Mouse (Mus musculus) kidney, embryonic 15.5 days (tissue): ENCODE data around the gene Pigv. TPM values are rescaled to one million over a fixed set of nuclear protein-coding genes. Genes with fewer than 3 reads are reported as not detected.

Source experiments
- ATAC-seq: fragments of 200-750 bp; cut with Nextera tagmentation; replicated peaks from 2 replicates; pipeline ENCODE4 v1.8.0; 2017; ENCODE audit warnings: moderate TSS enrichment; ENCODE audit not compliant: low FRiP score
- H3K27ac ChIP-seq: fragments of 300-500 bp; sonication (generic); 2 replicates; pipeline ENCODE4 v1.5.1; 2015; ENCODE audit warnings: mild to moderate bottlenecking, inconsistent platforms
- H3K27me3 ChIP-seq: fragments of 300-500 bp; sonication (generic); 2 replicates; pipeline ENCODE4 v1.6.1; 2015; ENCODE audit warnings: inconsistent platforms
- H3K36me3 ChIP-seq: fragments of 300-500 bp; sonication (generic); 2 replicates; pipeline ENCODE4 v1.6.1; 2015; ENCODE audit warnings: inconsistent platforms
- H3K4me1 ChIP-seq: fragments of 300-500 bp; sonication (generic); 2 replicates; pipeline ENCODE4 v1.6.1; 2015; ENCODE audit warnings: inconsistent platforms
- H3K4me2 ChIP-seq: fragments of 300-500 bp; sonication (generic); 2 replicates; pipeline ENCODE4 v1.6.1; 2015; ENCODE audit warnings: moderate library complexity, mild to moderate bottlenecking, inconsistent platforms
- H3K4me3 ChIP-seq: fragments of 300-500 bp; sonication (generic); replicated peaks from 2 replicates; pipeline ENCODE4 v1.5.1; 2015; ENCODE audit warnings: mild to moderate bottlenecking, inconsistent platforms
- H3K9ac ChIP-seq: fragments of 300-500 bp; sonication (generic); 2 replicates; pipeline ENCODE4 v1.6.1; 2015; ENCODE audit warnings: mild to moderate bottlenecking, inconsistent platforms
- H3K9me3 ChIP-seq: fragments of 300-500 bp; sonication (generic); replicated peaks from 2 replicates; pipeline ENCODE4 v1.6.1; 2016; ENCODE audit warnings: inconsistent platforms
- WGBS: fragments of 180-500 bp; shearing (Covaris S2); methylation state at CpG from one replicate; pipeline ENCODE4 v1.1.7; 2015; ENCODE audit warnings: mixed read lengths; 5-methylcytosine and 5-hydroxymethylcytosine counted together
- polyA plus RNA-seq: library from polyadenylated mRNA; unstranded; fragments of >200 nt; fragmentation: Nextera tagmentation; extraction: Ambion mirVana; gene quantifications from 2 replicates; pipeline ENCODE4 v1.2.1, GENCODE M21; 2015

Pigv gene
- polyA plus RNA-seq, 1 experiment from 2014 or later: 19.9 TPM

DNA sequence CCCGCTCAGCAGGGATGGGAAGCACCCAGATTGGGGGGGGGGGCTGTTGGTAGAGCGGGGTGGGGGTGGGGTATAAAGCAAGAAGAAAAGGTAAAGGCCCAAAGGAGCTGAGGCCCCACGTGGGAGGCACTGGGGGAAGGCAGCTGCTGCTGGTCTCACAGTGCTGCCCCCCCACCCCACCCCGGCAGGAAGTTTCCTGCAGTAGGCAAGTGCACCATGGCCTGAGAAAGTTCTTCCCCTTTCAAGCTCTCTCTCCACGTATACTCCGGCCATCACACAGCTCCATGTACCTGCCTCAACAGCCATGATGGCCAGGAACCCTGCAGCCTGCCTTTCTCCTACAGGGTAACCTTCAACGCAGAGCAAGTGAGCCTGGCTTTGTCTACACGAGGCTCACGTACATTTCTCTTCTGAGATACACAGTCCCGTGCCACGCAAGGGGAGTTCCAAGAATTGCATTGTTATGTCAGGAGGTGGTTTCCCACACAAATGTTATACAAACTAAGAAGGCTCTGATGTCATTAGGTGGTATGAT is 50.2 kb downstream of the Pigv start:
- WGBS: 79% methylated on average over 11 of the region's 11 CpGs
- Histone ChIP-seq H3K9ac (no peak overlapping the region), H3K27me3 (no peaks in the 10 kb centered on the region), H3K9me3 (no peaks in the 10 kb centered on the region), H3K4me1 (peaks cover 26% of the 10 kb centered on the region), H3K36me3 (peaks cover 44% of the 10 kb centered on the region), H3K27ac (no peak overlapping the region), H3K4me3 (no peak overlapping the region), H3K4me2 (no peak overlapping the region)
- ATAC-seq: no peak

DNA sequence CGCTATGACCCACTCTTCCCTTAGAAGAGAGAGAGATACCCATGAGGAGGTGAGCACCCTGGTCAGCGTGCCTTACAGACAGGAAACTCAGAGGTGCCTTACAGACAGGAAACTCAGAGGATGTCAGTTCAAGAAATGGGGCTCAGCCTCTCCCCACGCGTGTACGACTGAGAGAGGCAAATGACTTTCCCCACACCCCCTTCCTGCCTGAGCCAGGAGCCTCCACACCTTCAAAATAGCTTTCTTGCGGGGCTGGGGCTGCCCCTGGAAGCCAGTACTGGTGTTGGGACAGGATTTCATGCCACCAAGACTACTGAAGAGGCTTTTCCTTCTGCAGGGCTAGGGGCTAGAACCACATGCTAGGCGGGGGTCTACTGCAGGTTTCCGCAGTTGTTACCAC is 51.8 kb downstream of the Pigv start:
- Histone ChIP-seq H3K36me3 (peaks cover 35% of the 10 kb centered on the region), H3K4me2 (no peak overlapping the region), H3K9ac (no peak overlapping the region), H3K4me3 (no peak overlapping the region), H3K27ac (no peak overlapping the region), H3K4me1 (peaks cover 15% of the 10 kb centered on the region), H3K9me3 (no peaks in the 10 kb centered on the region), H3K27me3 (no peaks in the 10 kb centered on the region)
- WGBS: 79% methylated on average over 8 of the region's 8 CpGs
- no peak for ATAC-seq

- peaks cover 37% of the 10 kb centered on the region for H3K36me3 ChIP-seq
These were observed 52.8 kb downstream of the Pigv start for GRCm38 (mm10) chr4:133619473-133620136.

DNA sequence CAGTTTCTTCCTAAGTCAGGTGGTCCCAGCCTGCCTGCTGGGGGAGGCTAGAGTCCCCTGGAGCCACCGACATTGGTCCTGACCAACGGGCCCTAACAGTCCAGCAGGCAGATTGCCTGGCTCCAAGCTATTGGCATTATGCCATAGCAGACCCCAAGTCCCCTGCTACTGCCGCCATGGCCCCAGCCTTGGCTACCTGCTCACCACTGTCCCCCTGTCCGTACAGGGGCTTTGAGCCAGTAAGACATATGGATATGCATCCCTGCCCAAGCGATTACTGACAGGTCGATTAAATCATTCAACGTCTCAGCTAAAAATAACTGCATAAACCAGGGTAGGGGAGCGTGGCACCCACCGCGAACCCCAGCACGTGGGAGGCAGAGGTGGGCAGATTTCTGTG is 54.5 kb downstream of the Pigv start:
- ATAC-seq: no peak
- Histone ChIP-seq H3K27me3 (no peaks in the 10 kb centered on the region), H3K4me3 (no peak overlapping the region), H3K4me1 (peaks cover 3% of the 10 kb centered on the region; the same call in 1 of the 2 replicates), H3K36me3 (peaks cover 41% of the 10 kb centered on the region), H3K4me2 (no peak overlapping the region), H3K27ac (no peak overlapping the region), H3K9ac (no peak overlapping the region), H3K9me3 (no peaks in the 10 kb centered on the region)
- 82% methylated on average over 11 of the region's 11 CpGs for WGBS

More at GRCm38 (mm10) chr4:133619473-133620136, 52.8 kb downstream of the Pigv start:
- Histone ChIP-seq H3K4me3 (no peak overlapping the region), H3K27me3 (no peaks in the 10 kb centered on the region), H3K9ac (no peak overlapping the region), H3K4me1 (peaks cover 5% of the 10 kb centered on the region; the same call in 1 of the 2 replicates), H3K9me3 (no peaks in the 10 kb centered on the region), H3K4me2 (no peak overlapping the region), H3K27ac (no peak overlapping the region)
- WGBS: 73% methylated on average over 4 of the region's 4 CpGs
- ATAC-seq: no peak

DNA sequence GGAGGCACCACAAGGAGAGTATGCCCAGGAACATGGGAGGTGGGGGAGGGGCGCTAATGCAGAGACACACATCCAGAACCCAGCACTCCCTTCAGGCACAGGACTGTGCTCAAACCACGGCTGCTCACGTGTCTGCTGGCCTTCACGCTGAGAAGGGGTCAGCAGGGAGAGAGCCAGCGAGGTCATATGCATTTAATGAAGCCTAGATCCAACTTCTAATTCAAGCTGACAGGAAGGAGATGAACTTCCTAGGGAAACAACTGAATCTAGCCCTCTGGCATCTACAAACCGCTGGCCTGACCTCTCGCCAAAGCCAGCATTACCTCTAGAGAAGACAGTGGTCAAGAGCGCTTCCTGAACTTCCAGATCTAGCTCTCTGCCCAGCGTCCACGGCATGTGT is 57.0 kb downstream of the Pigv start:
- H3K4me1 ChIP-seq: peaks cover 3% of the 10 kb centered on the region; the same call in 1 of the 2 replicates
- no peak overlapping the region for H3K9ac ChIP-seq
- 74% methylated on average over 10 of the region's 10 CpGs for WGBS
- H3K9me3 ChIP-seq: peaks cover 4% of the 10 kb centered on the region; the same call in 1 of the 2 replicates
- no peak overlapping the region for H3K4me2 ChIP-seq
- no peak for ATAC-seq
- no peaks in the 10 kb centered on the region for H3K27me3 ChIP-seq
- H3K36me3 ChIP-seq: peaks cover 60% of the 10 kb centered on the region
- no peak overlapping the region for H3K27ac ChIP-seq
- no peak overlapping the region for H3K4me3 ChIP-seq

- H3K4me2 ChIP-seq: no peak overlapping the region
- H3K4me3 ChIP-seq: no peak overlapping the region
- peaks cover 4% of the 10 kb centered on the region; the same call in 1 of the 2 replicates for H3K9me3 ChIP-seq
- 95% methylated on average over 8 of the region's 8 CpGs for WGBS
- ATAC-seq: no peak
- H3K4me1 ChIP-seq: peaks cover 3% of the 10 kb centered on the region; the same call in 1 of the 2 replicates
- no peak overlapping the region for H3K9ac ChIP-seq
- no peak overlapping the region for H3K27ac ChIP-seq
- H3K36me3 ChIP-seq: peaks cover 59% of the 10 kb centered on the region
- no peaks in the 10 kb centered on the region for H3K27me3 ChIP-seq
These were observed 58.1 kb downstream of the Pigv start for GRCm38 (mm10) chr4:133614274-133614761.

DNA sequence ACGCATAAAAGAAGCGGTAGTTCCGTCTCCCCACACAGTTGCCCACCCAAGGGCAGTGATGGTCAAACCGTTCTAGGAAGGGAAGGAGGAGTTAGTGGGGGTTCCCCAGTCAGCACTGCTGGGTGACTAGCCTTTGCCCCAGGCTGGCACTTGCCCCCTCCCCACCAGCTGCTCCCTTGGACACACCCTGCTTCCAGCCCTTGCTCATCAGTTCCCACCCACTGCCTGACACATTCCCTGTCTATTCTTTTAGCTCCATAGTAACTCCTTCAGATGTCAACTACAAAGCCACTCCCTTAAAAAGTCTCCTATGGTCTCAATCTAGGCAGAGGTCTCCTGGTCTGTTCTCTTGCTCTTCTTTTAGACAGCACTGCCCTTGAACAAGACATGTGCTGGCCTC is 58.6 kb downstream of the Pigv start:
- H3K4me1 ChIP-seq: peaks cover 3% of the 10 kb centered on the region; the same call in 1 of the 2 replicates
- H3K9ac ChIP-seq: no peak overlapping the region
- no peak overlapping the region for H3K4me2 ChIP-seq
- H3K4me3 ChIP-seq: no peak overlapping the region
- WGBS: 93% methylated on average over 4 of the region's 4 CpGs
- peaks cover 61% of the 10 kb centered on the region for H3K36me3 ChIP-seq
- no peaks in the 10 kb centered on the region for H3K27me3 ChIP-seq
- ATAC-seq: no peak
- no peak overlapping the region for H3K27ac ChIP-seq
- peaks cover 4% of the 10 kb centered on the region; the same call in 1 of the 2 replicates for H3K9me3 ChIP-seq

DNA sequence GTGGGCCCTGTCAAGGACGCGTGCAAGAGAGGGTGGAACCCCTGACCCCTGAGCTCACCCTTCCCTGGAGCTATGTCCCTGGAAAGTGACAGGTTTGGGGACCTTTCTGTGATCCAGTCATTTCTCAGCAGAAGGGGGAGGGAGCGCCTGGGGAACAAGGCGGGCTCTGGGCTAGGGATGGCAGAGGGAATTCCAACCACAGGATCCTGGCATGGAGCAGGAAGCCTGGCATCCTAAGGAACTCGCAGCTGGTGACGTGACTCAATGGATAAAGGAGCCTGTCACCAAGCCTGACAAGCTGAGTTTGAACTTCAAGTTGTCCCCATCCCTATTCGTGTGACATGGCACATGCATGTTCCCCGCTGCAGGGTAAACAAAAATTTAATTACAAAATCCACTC is 59.4 kb downstream of the Pigv start:
- H3K36me3 ChIP-seq: peaks cover 70% of the 10 kb centered on the region
- ATAC-seq: no peak
- H3K9ac ChIP-seq: no peak overlapping the region
- peaks cover 3% of the 10 kb centered on the region; the same call in 1 of the 2 replicates for H3K4me1 ChIP-seq
- no peak overlapping the region for H3K27ac ChIP-seq
- no peak overlapping the region for H3K4me2 ChIP-seq
- 96% methylated on average over 8 of the region's 8 CpGs for WGBS
- no peak overlapping the region for H3K4me3 ChIP-seq
- no peaks in the 10 kb centered on the region for H3K27me3 ChIP-seq
- H3K9me3 ChIP-seq: peaks cover 4% of the 10 kb centered on the region; the same call in 1 of the 2 replicates

- no peak overlapping the region for H3K4me3 ChIP-seq
- H3K9me3 ChIP-seq: peaks cover 4% of the 10 kb centered on the region; the same call in 1 of the 2 replicates
- H3K4me2 ChIP-seq: no peak overlapping the region
- peaks cover 76% of the 10 kb centered on the region for H3K36me3 ChIP-seq
- no peaks in the 10 kb centered on the region for H3K27me3 ChIP-seq
- H3K9ac ChIP-seq: no peak overlapping the region
- 96% methylated on average over 7 of the region's 7 CpGs for WGBS
- H3K4me1 ChIP-seq: peaks cover 3% of the 10 kb centered on the region; the same call in 1 of the 2 replicates
- ATAC-seq: no peak
- H3K27ac ChIP-seq: no peak overlapping the region
These were observed 60.0 kb downstream of the Pigv start for GRCm38 (mm10) chr4:133612416-133612815.

DNA sequence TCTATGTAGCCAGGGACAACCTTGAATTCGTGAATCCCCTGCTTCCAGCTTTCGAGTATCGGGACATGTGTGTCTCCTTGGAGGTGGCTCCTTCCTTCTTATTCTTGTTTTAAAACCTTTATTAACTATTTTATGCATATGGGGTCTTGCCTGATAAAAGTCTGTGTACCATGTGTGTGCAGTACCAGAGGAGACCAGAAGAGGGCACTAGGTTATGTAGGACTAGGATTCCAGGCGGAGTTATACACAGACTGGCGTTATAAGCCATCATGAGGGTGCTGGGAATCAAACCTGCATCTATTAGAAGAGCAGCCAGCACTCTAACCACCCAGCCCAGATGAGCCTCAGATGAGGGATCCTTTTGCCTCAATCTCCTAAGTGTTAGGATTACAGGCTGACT is 60.6 kb downstream of the Pigv start:
- H3K9me3 ChIP-seq: peaks cover 4% of the 10 kb centered on the region; the same call in 1 of the 2 replicates
- H3K9ac ChIP-seq: no peak overlapping the region
- WGBS: 96% methylated on average over 5 of the region's 5 CpGs
- no peak overlapping the region for H3K4me2 ChIP-seq
- peaks cover 3% of the 10 kb centered on the region; the same call in 1 of the 2 replicates for H3K4me1 ChIP-seq
- H3K36me3 ChIP-seq: peaks cover 82% of the 10 kb centered on the region
- no peak overlapping the region for H3K4me3 ChIP-seq
- ATAC-seq: no peak
- no peak overlapping the region for H3K27ac ChIP-seq
- H3K27me3 ChIP-seq: no peaks in the 10 kb centered on the region
